ENCODE assay signal across 22 mouse cellular contexts in the genomic region with DNA sequence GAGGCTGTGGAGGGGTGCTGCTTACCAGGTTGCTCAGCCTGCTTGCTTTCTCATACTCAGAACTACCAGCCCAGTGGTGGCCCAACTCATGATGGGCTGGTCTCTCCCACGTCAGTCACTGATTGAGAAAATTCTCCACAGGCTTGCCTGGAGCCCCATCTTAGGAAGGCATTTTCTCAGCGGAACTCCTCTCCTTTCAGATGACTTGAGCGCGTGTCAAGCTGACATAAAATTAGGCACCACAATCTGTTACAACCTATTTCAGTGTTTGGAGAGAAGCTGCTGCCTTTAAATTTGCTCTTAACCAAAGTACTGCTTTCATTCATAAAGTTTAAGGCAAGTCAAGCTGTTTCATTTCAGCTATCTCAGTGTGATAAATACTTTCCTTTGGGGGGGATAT.
DNase-seq lines count a peak whose midpoint lies in the region; ATAC-seq and TF ChIP-seq lines count a peak whose summit lies in the region.
"Had no signal": no experiment of that assay in that cellular context is flagged by ENCODE, and none has a peak within 500 bp of the region (broad histone marks: within the 10 kb centered on the region; RNA-seq: fewer than 3 reads in every experiment).

No protein-coding gene starts in this region.

- H3K36me3 ChIP-seq in forebrain, postnatal 0 days (ENCODE audit: insufficient read depth) = no peaks in the 10 kb centered on the region
- no peaks in the 10 kb centered on the region for H3K36me3 ChIP-seq in forebrain, embryonic 16.5 days (ENCODE audit: control insufficient read depth, insufficient read depth)
- H3K36me3 ChIP-seq in midbrain, embryonic 14.5 days (ENCODE audit: control insufficient read depth, insufficient read depth, low read length) = no peaks in the 10 kb centered on the region
- H3K36me3 ChIP-seq: forebrain, embryonic 10.5 days; heart, embryonic 13.5 days; limb, embryonic 10.5 days; midbrain, embryonic 15.5 days had no signal

- no peaks in the 10 kb centered on the region for H3K9me3 ChIP-seq in forebrain, postnatal 0 days (ENCODE audit: low read length)
- no peaks in the 10 kb centered on the region for H3K9me3 ChIP-seq in forebrain, embryonic 16.5 days (ENCODE audit: control insufficient read depth, low read length)
- H3K9me3 ChIP-seq in midbrain, embryonic 14.5 days (ENCODE audit: control insufficient read depth, low read length) = no peaks in the 10 kb centered on the region
- H3K9me3 ChIP-seq: forebrain, embryonic 10.5 days; heart, embryonic 13.5 days; limb, embryonic 10.5 days; midbrain, embryonic 15.5 days had no signal

- TF ChIP-seq CTCF in forebrain, postnatal 0 days (IDR thresholded peaks at IDR 0.05; ENCODE audit: low read depth) = no peak

- peak; percentile 80 for ATAC-seq in forebrain, postnatal 0 days
- ATAC-seq in forebrain, embryonic 16.5 days = no peak
- ATAC-seq in midbrain, embryonic 14.5 days (ENCODE audit: low FRiP score, low TSS enrichment) = no peak
- ATAC-seq: CD4-positive, CD25-positive, alpha-beta regulatory T cell, adult 4 months; hindbrain, embryonic 16.5 days; intestine, postnatal 0 days; midbrain, embryonic 15.5 days; Patski had no signal

- intact Hi-C loops in left cerebral cortex, postnatal 10 days (cut with DNase I) = no loop called here
- intact Hi-C loops in left cerebral cortex, postnatal 4 days (cut with DNase I) = no loop called here

- peak; percentile 48 for DNase-seq in forebrain, postnatal 0 days
- peak; percentile 14 to 63 for DNase-seq in left cerebral cortex, postnatal 10 days (ENCODE audit: extremely low spot score in 1 of 2, low spot score in 2 of 2)
- no peak for DNase-seq in left cerebral cortex, postnatal 4 days
- DNase-seq in right cerebral cortex, adult 2 months (ENCODE audit: low spot score in 2 of 2) = peak; percentile 19 to 29
- DNase-seq in midbrain, embryonic 14.5 days = no peak
- DNase-seq in cerebellum, postnatal 4 days (ENCODE audit: low spot score in 2 of 2) = no peak
- DNase-seq in testis, postnatal 14 days (ENCODE audit: low spot score) = no peak
- DNase-seq: adrenal gland, adult 8-10 months; cerebellum, adult 11-12 months; cerebellum, postnatal 14 days; lung, adult 18-20 months had no signal

- H3K9ac ChIP-seq in forebrain, postnatal 0 days = no peak overlapping the region
- H3K9ac ChIP-seq in forebrain, embryonic 16.5 days (replicated peaks; ENCODE audit: low read depth, low read length) = no peak overlapping the region
- no peak overlapping the region for H3K9ac ChIP-seq in midbrain, embryonic 14.5 days (replicated peaks; ENCODE audit: low read length)
- H3K9ac ChIP-seq: heart, embryonic 13.5 days; midbrain, embryonic 15.5 days had no signal

- no peak overlapping the region for H3K4me3 ChIP-seq in forebrain, postnatal 0 days (ENCODE audit: low read depth, low read length)
- no peak overlapping the region for H3K4me3 ChIP-seq in forebrain, embryonic 16.5 days (replicated peaks; ENCODE audit: low read length)
- H3K4me3 ChIP-seq in midbrain, embryonic 14.5 days (replicated peaks; ENCODE audit: low read depth, low read length) = no peak overlapping the region
- H3K4me3 ChIP-seq: forebrain, embryonic 10.5 days; heart, embryonic 13.5 days; limb, embryonic 10.5 days; megakaryocyte, embryonic 14.5 days; midbrain, embryonic 15.5 days; myocyte had no signal

- H3K4me2 ChIP-seq in forebrain, postnatal 0 days (ENCODE audit: low read depth) = no peak overlapping the region
- H3K4me2 ChIP-seq in forebrain, embryonic 16.5 days (ENCODE audit: low read length) = no peak overlapping the region
- no peak overlapping the region for H3K4me2 ChIP-seq in midbrain, embryonic 14.5 days (ENCODE audit: low read length)
- H3K4me2 ChIP-seq: heart, embryonic 13.5 days; midbrain, embryonic 15.5 days had no signal

- no peaks in the 10 kb centered on the region for H3K27me3 ChIP-seq in forebrain, postnatal 0 days (ENCODE audit: insufficient read depth, low read length)
- H3K27me3 ChIP-seq in forebrain, embryonic 16.5 days (replicated peaks; ENCODE audit: control insufficient read depth, insufficient read depth, low read length) = no peaks in the 10 kb centered on the region
- H3K27me3 ChIP-seq in midbrain, embryonic 14.5 days (ENCODE audit: control insufficient read depth, insufficient read depth, low read length) = no peaks in the 10 kb centered on the region
- H3K27me3 ChIP-seq: heart, embryonic 13.5 days; megakaryocyte, embryonic 14.5 days; midbrain, embryonic 15.5 days; Patski had no signal

- WGBS in forebrain, postnatal 0 days = 75% methylated on average over 4 of the region's 4 CpGs
- 81% methylated on average over 4 of the region's 4 CpGs for WGBS in forebrain, embryonic 16.5 days
- WGBS in midbrain, embryonic 14.5 days = 91% methylated on average over 4 of the region's 4 CpGs

- H3K4me1 ChIP-seq in forebrain, postnatal 0 days (ENCODE audit: insufficient read depth) = no peaks in the 10 kb centered on the region
- H3K4me1 ChIP-seq in forebrain, embryonic 16.5 days (replicated peaks; ENCODE audit: control insufficient read depth, insufficient read depth, low read length) = no peaks in the 10 kb centered on the region
- no peaks in the 10 kb centered on the region for H3K4me1 ChIP-seq in midbrain, embryonic 14.5 days (ENCODE audit: control insufficient read depth, insufficient read depth, low read length)
- H3K4me1 ChIP-seq: forebrain, embryonic 10.5 days; heart, embryonic 13.5 days; limb, embryonic 10.5 days; megakaryocyte, embryonic 14.5 days; midbrain, embryonic 15.5 days had no signal

- no peak overlapping the region for H3K27ac ChIP-seq in forebrain, postnatal 0 days (ENCODE audit: low read depth, low read length)
- H3K27ac ChIP-seq in forebrain, embryonic 16.5 days (ENCODE audit: low read length) = no peak overlapping the region
- H3K27ac ChIP-seq in midbrain, embryonic 14.5 days (replicated peaks; ENCODE audit: low read depth, low read length) = no peak overlapping the region
- H3K27ac ChIP-seq: forebrain, embryonic 10.5 days; heart, embryonic 13.5 days; limb, embryonic 10.5 days; midbrain, embryonic 15.5 days had no signal

Comparison
In these comparisons a context has a peak if more than half of its experiments do, and no peak if none do; other contexts are left out.
1. DNase-seq: peak in forebrain, postnatal 0 days (single experiment), left cerebral cortex, postnatal 10 days (2 of 2) and right cerebral cortex, adult 2 months (2 of 2); none in left cerebral cortex, postnatal 4 days (single experiment), midbrain, embryonic 14.5 days (single experiment), cerebellum, postnatal 4 days (0 of 2) and testis, postnatal 14 days (single experiment).